Mouse (Mus musculus) embryo, embryonic 11 days (tissue): ENCODE data around the gene Grin3a.
"Not testable (repeated sequence)": the region's sequence is repeated elsewhere in the genome, so short reads cannot be mapped to it uniquely, and the experiment has no call there.

Experiments
- DNase-seq: peaks from one replicate; pipeline ENCODE4 v3.0.0-alpha.2; 2015

Gene Grin3a

GRCm38 (mm10) chr4:49680171-49680875 is 165.2 kb downstream of the Grin3a start:
- DNase-seq, result no peak

GRCm38 (mm10) chr4:49676790-49677189 is 168.8 kb downstream of the Grin3a start:
- DNase-seq, result no peak

GRCm38 (mm10) chr4:49676071-49676470 is 169.5 kb downstream of the Grin3a start:
- DNase-seq, result no peak

GRCm38 (mm10) chr4:49664850-49665249 is 180.7 kb downstream of the Grin3a start:
- no peak for DNase-seq

- no peak for DNase-seq
Observed at GRCm38 (mm10) chr4:49662231-49662630, 183.3 kb downstream of the Grin3a start.

GRCm38 (mm10) chr4:49661664-49662063 is 183.9 kb downstream of the Grin3a start:
- no peak for DNase-seq

- no peak for DNase-seq
Observed at GRCm38 (mm10) chr4:49659421-49659820, 186.1 kb downstream of the Grin3a start.

- no peak for DNase-seq
Observed at GRCm38 (mm10) chr4:49639913-49640312, 205.6 kb downstream of the Grin3a start.

- no peak for DNase-seq
Observed at GRCm38 (mm10) chr4:49637821-49638220, 207.7 kb downstream of the Grin3a start.

GRCm38 (mm10) chr4:49632139-49632481 is 213.4 kb downstream of the Grin3a start:
- DNase-seq, result no peak

GRCm38 (mm10) chr4:49631319-49632138 is 214.0 kb downstream of the Grin3a start, which contains the start of gene Rnf20:
TSS of gene Rnf20 (plus strand) at chr4:49632006.
- DNase-seq, result peak; percentile 95

- DNase-seq, result no peak
Observed at GRCm38 (mm10) chr4:49628941-49629340, 216.6 kb downstream of the Grin3a start.

GRCm38 (mm10) chr4:49626973-49627372 is 218.6 kb downstream of the Grin3a start:
- DNase-seq, result peak; percentile 82

- DNase-seq, result not testable (repeated sequence)
Observed at GRCm38 (mm10) chr4:49624969-49625368, 220.6 kb downstream of the Grin3a start.

- no peak for DNase-seq
Observed at GRCm38 (mm10) chr4:49623916-49624315, 221.6 kb downstream of the Grin3a start.

GRCm38 (mm10) chr4:49622272-49622671 is 223.3 kb downstream of the Grin3a start:
- DNase-seq, result no peak

- DNase-seq, result not testable (repeated sequence)
Observed at GRCm38 (mm10) chr4:49619861-49620260, 225.7 kb downstream of the Grin3a start.

- no peak for DNase-seq
Observed at GRCm38 (mm10) chr4:49616924-49617323, 228.6 kb downstream of the Grin3a start.
